In the genomic region with DNA sequence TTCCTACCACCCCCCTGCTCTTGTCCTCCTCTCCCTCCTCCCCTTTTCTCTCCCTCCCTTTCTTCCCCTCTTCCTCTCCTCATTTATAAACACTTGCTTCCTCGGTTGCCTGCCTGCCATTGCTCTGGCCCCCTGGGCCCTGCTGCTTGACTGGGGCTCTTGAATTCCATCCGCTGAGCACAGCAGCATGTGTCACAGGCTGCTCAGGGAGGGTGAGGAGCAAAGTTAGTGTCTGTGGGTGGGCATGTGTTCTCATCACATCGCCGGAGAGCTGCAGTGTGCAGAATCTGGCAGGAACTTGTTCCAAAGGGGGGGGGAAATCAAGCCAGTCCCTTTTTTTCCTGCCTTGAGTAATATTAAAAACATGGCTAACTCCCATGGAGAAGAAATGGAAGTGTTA, we compare ENCODE assay signal across 10 mouse cellular contexts. TPM values are rescaled to one million over a fixed set of nuclear protein-coding genes. Genes with fewer than 3 reads are reported as not detected.
DNase-seq lines count a peak whose midpoint lies in the region; ATAC-seq and TF ChIP-seq lines count a peak whose summit lies in the region.
"Had no signal": no experiment of that assay in that cellular context is flagged by ENCODE, and none has a peak within 500 bp of the region (broad histone marks: within the 10 kb centered on the region; RNA-seq: fewer than 3 reads in every experiment).

No protein-coding gene starts in this region.

- TF ChIP-seq CTCF in cerebellum, adult 2 months (IDR thresholded peaks at IDR 0.05; ENCODE audit: borderline replicate concordance, insufficient read depth, low read depth, low read length): no peak
- TF ChIP-seq CTCF in lung, postnatal 0 days (IDR thresholded peaks at IDR 0.05): no peak

- TF ChIP-seq EP300 in lung, postnatal 0 days (IDR thresholded peaks at IDR 0.05): no peak

- no peak for TF ChIP-seq POLR2A in cerebellum, adult 2 months (IDR thresholded peaks at IDR 0.05; ENCODE audit: borderline replicate concordance, insufficient read depth, low read length)

- intact Hi-C loops in heart, postnatal 36 days (cut with DNase I): no loop called here

- no peak overlapping the region for H3K4me3 ChIP-seq in cerebellum, adult 2 months (replicated peaks; ENCODE audit: insufficient read depth, low read depth, low read length)
- no peak overlapping the region for H3K4me3 ChIP-seq in heart, embryonic 16.5 days (ENCODE audit: low read length)
- H3K4me3 ChIP-seq in lung, postnatal 0 days (ENCODE audit: low read depth, low read length): no peak overlapping the region
- H3K4me3 ChIP-seq in stomach, embryonic 15.5 days (replicated peaks): no peak overlapping the region

- no peaks in the 10 kb centered on the region for H3K9me3 ChIP-seq in heart, embryonic 16.5 days (replicated peaks; ENCODE audit: control insufficient read depth, low read length)
- H3K9me3 ChIP-seq in lung, postnatal 0 days (ENCODE audit: low read length): no peaks in the 10 kb centered on the region
- no peaks in the 10 kb centered on the region for H3K9me3 ChIP-seq in stomach, embryonic 15.5 days

- H3K4me2 ChIP-seq in heart, embryonic 16.5 days (ENCODE audit: low read depth, low read length): peak overlapping the region; percentile 12; the same call in 1 of the 2 replicates
- no peak overlapping the region for H3K4me2 ChIP-seq in lung, postnatal 0 days (replicated peaks; ENCODE audit: low read depth, low read length)
- no peak overlapping the region for H3K4me2 ChIP-seq in stomach, embryonic 15.5 days

- peaks cover 23% of the 10 kb centered on the region for H3K4me1 ChIP-seq in cerebellum, adult 2 months (ENCODE audit: control insufficient read depth, insufficient read depth, low read length)
- H3K4me1 ChIP-seq in heart, embryonic 16.5 days (ENCODE audit: control insufficient read depth, insufficient read depth, low read length): peaks cover 60% of the 10 kb centered on the region
- H3K4me1 ChIP-seq in lung, postnatal 0 days (ENCODE audit: insufficient read depth, low read depth, low read length): peaks cover 23% of the 10 kb centered on the region
- H3K4me1 ChIP-seq in stomach, embryonic 15.5 days: peaks cover 48% of the 10 kb centered on the region

- H3K27ac ChIP-seq in cerebellum, adult 2 months (ENCODE audit: insufficient read depth, low read length): 0 out of 2 replicates have a peak overlapping the region, but pooled peaks have one; percentile 9
- peak overlapping the region; percentile 43 for H3K27ac ChIP-seq in heart, embryonic 16.5 days (ENCODE audit: low read length)
- peak overlapping the region; percentile 20; the same call in 1 of the 2 replicates for H3K27ac ChIP-seq in lung, postnatal 0 days (ENCODE audit: low read length)
- peak overlapping the region; percentile 57 for H3K27ac ChIP-seq in stomach, embryonic 15.5 days

- ATAC-seq in heart, embryonic 16.5 days (replicated peaks; ENCODE audit: extremely low read depth, insufficient read depth, low FRiP score): no peak
- peak; percentile 24; the same call in 1 of the 2 replicates for ATAC-seq in lung, postnatal 0 days
- ATAC-seq in stomach, embryonic 15.5 days (ENCODE audit: insufficient read depth, low FRiP score, low read depth): peak; percentile 15; the same call in 1 of the 2 replicates

- DNase-seq in cerebellum, adult 2 months: no peak
- DNase-seq in cerebellum, adult 11-12 months: no peak
- DNase-seq in heart, postnatal 36 days: no peak
- DNase-seq in lung, postnatal 0 days (ENCODE audit: low spot score): no peak
- DNase-seq in lung, postnatal 25 days (ENCODE audit: low spot score): no peak
- DNase-seq in adrenal gland, adult 18-20 months (ENCODE audit: low spot score in 2 of 2): no peak
- DNase-seq: adrenal gland, postnatal 25 days; cerebellum, postnatal 36 days had no signal

- 15% methylated on average over 4 of the region's 4 CpGs for WGBS in cerebellum, adult 2 months
- 32% methylated on average over 4 of the region's 4 CpGs for WGBS in heart, embryonic 16.5 days
- 17% methylated on average over 4 of the region's 4 CpGs for WGBS in lung, postnatal 0 days
- 17% methylated on average over 4 of the region's 4 CpGs for WGBS in stomach, embryonic 15.5 days

- H3K36me3 ChIP-seq in heart, embryonic 16.5 days (ENCODE audit: control insufficient read depth, insufficient read depth): no peaks in the 10 kb centered on the region
- no peaks in the 10 kb centered on the region for H3K36me3 ChIP-seq in lung, postnatal 0 days (ENCODE audit: insufficient read depth, low read length)
- no peaks in the 10 kb centered on the region for H3K36me3 ChIP-seq in stomach, embryonic 15.5 days

- no peaks in the 10 kb centered on the region for H3K27me3 ChIP-seq in cerebellum, adult 2 months (ENCODE audit: control insufficient read depth, insufficient read depth, low read length)
- no peaks in the 10 kb centered on the region for H3K27me3 ChIP-seq in heart, embryonic 16.5 days (ENCODE audit: control insufficient read depth, insufficient read depth, low read length)
- no peaks in the 10 kb centered on the region for H3K27me3 ChIP-seq in lung, postnatal 0 days (replicated peaks; ENCODE audit: insufficient read depth, low read length)
- no peaks in the 10 kb centered on the region for H3K27me3 ChIP-seq in stomach, embryonic 15.5 days (replicated peaks)

- no peak overlapping the region for H3K9ac ChIP-seq in heart, embryonic 16.5 days (ENCODE audit: low read length)
- no peak overlapping the region for H3K9ac ChIP-seq in lung, postnatal 0 days (replicated peaks; ENCODE audit: low read depth)
- no peak overlapping the region for H3K9ac ChIP-seq in stomach, embryonic 15.5 days

RNA-seq across cellular contexts. Expression of gene Spred2, which starts 59.1 kb away (rescaled TPM):
- polyA plus RNA-seq in cerebellum, adult 2 months (2012; rRNA removed): 40.3 and 40.6 TPM in 2 replicates
- 4.1 and 4.5 TPM in 2 replicates for polyA plus RNA-seq in heart, embryonic 16.5 days (2015; fragmentation: Nextera tagmentation; extraction: Ambion mirVana)
- total RNA-seq in heart, postnatal 36 days (2021): 10 to 100 TPM; 23.4 to 28.4 TPM
- polyA plus RNA-seq in lung, postnatal 0 days (2015; fragmentation: Nextera tagmentation; extraction: Ambion mirVana): 3.9 and 4.9 TPM in 2 replicates
- polyA plus RNA-seq in stomach, embryonic 15.5 days (2015; fragmentation: Nextera tagmentation; extraction: Ambion mirVana): 7.0 and 7.4 TPM in 2 replicates
- total RNA-seq in adrenal gland, adult 18-20 months (2021): 10 to 100 TPM; 21.4 to 33.5 TPM
